Mouse (Mus musculus) left cerebral cortex, postnatal 14 days (tissue): ENCODE measurements around the gene Gm45808. TPM values are rescaled to one million over a fixed set of nuclear protein-coding genes. Genes with fewer than 3 reads are reported as not detected.
"Not testable (repeated sequence)": the region's sequence is repeated elsewhere in the genome, so short reads cannot be mapped to it uniquely, and the experiment has no call there.

Experiments
- DNase-seq, 2 experiments: peaks; one replicate each; pipeline ENCODE4 v3.0.0; 2021 to 2022; ENCODE audit warnings: low spot score in 2 of 2, mixed read lengths in 1 of 2
- intact Hi-C: fragments of 180-260 bp; cut with DNase I; formaldehyde crosslinking; loops from one replicate; pipeline ENCODE4 v1.15.1; 2025
- total RNA-seq, 2 experiments: library from RNA; stranded (reverse); gene quantifications; 2 replicates each; pipeline ENCODE4 v1.2.3; 2021

The Gm45808 gene
- total RNA-seq, 2 experiments from 2014 or later, result 0.88 to 1.7 TPM

- DNase-seq, result no peak
- intact Hi-C loops, result no loop called here
These were observed 27.8 kb upstream of the Gm45808 start for GRCm38 (mm10) chr7:45514411-45514810.

GRCm38 (mm10) chr7:45509912-45510787 is 23.5 kb upstream of the Gm45808 start, which contains the start of gene Nucb1:
Nucb1 (minus strand) TSS chr7:45510406.
- peak; percentile 86 to 88 for DNase-seq
- intact Hi-C loops, result no loop called here

GRCm38 (mm10) chr7:45509181-45509882 is 22.7 kb upstream of the Gm45808 start:
- intact Hi-C loops, result no loop called here
- no peak for DNase-seq

GRCm38 (mm10) chr7:45508561-45508960 is 21.9 kb upstream of the Gm45808 start:
- intact Hi-C loops, result no loop called here

GRCm38 (mm10) chr7:45507583-45507982 is 21.0 kb upstream of the Gm45808 start:
- intact Hi-C loops, result no loop called here

More at GRCm38 (mm10) chr7:45508561-45508960, 21.9 kb upstream of the Gm45808 start:
- DNase-seq, result no peak

GRCm38 (mm10) chr7:45498427-45498826 is 11.8 kb upstream of the Gm45808 start:
- no peak for DNase-seq
- intact Hi-C loops, result no loop called here

More at GRCm38 (mm10) chr7:45507583-45507982, 21.0 kb upstream of the Gm45808 start:
- DNase-seq, result no peak

- intact Hi-C loops, result no loop called here
- DNase-seq, result no peak
These were observed 7.9 kb upstream of the Gm45808 start for GRCm38 (mm10) chr7:45494548-45494947.

- intact Hi-C loops, result no loop called here
- DNase-seq, result no peak
These were observed 6.3 kb upstream of the Gm45808 start for GRCm38 (mm10) chr7:45492951-45493350.

- intact Hi-C loops, result no loop called here
- no peak for DNase-seq
These were observed 5.7 kb upstream of the Gm45808 start for GRCm38 (mm10) chr7:45492225-45492844.

- intact Hi-C loops, result no loop called here
- no peak for DNase-seq
These were observed 4.7 kb upstream of the Gm45808 start for GRCm38 (mm10) chr7:45491264-45491663.

- peak; percentile 26 to 56 for DNase-seq
- intact Hi-C loops, result no loop called here
These were observed 4.2 kb upstream of the Gm45808 start for GRCm38 (mm10) chr7:45490822-45491221.

GRCm38 (mm10) chr7:45489578-45489977 is 3.0 kb upstream of the Gm45808 start:
- no peak for DNase-seq
- intact Hi-C loops, result no loop called here

- intact Hi-C loops, result no loop called here
- DNase-seq, result peak; percentile 36 to 39
These were observed 1.9 kb upstream of the Gm45808 start, which contains the start of gene Dhdh for GRCm38 (mm10) chr7:45488293-45489204. Dhdh (minus strand) TSS chr7:45488805.

GRCm38 (mm10) chr7:45487861-45488292 is 1.3 kb upstream of the Gm45808 start:
- intact Hi-C loops, result no loop called here
- DNase-seq, result no peak

GRCm38 (mm10) chr7:45486158-45486557 is 453 bp downstream of the Gm45808 start:
- no peak for DNase-seq
- intact Hi-C loops, result no loop called here

- DNase-seq, intact Hi-C loops: not testable (repeated sequence)
These were observed 1.6 kb downstream of the Gm45808 start for GRCm38 (mm10) chr7:45484985-45485384.

- intact Hi-C loops, result no loop called here
These were observed 4.4 kb downstream of the Gm45808 start for GRCm38 (mm10) chr7:45482166-45482565.

GRCm38 (mm10) chr7:45481374-45481927 is 5.2 kb downstream of the Gm45808 start, which contains the start of gene Tulp2:
Tulp2 (plus strand) TSS chr7:45481877.
- intact Hi-C loops, result no loop called here
- peak; percentile 70 to 79 for DNase-seq

More at GRCm38 (mm10) chr7:45482166-45482565, 4.4 kb downstream of the Gm45808 start:
- no peak for DNase-seq
